Mouse (Mus musculus) testis, adult 2 months (tissue): Measurements from ENCODE around the gene Hoxb7. TPM values are rescaled to one million over a fixed set of nuclear protein-coding genes. Genes with fewer than 3 reads are reported as not detected.

Source experiments
- H3K27ac ChIP-seq: fragments of 200-500 bp; 2 replicates; pipeline ENCODE4 v1.5.1; 2012; ENCODE audit warnings: low read depth, low read length; ENCODE audit not compliant: control insufficient read depth, insufficient read depth
- H3K27me3 ChIP-seq: fragments of 200-500 bp; 2 replicates; pipeline ENCODE4 v1.6.1; 2012; ENCODE audit warnings: mild to moderate bottlenecking, low read length, moderate library complexity; ENCODE audit not compliant: control insufficient read depth, insufficient read depth
- H3K36me3 ChIP-seq: fragments of 200-500 bp; 2 replicates; pipeline ENCODE4 v1.6.1; 2012; ENCODE audit warnings: mild to moderate bottlenecking, low read length; ENCODE audit not compliant: control insufficient read depth, insufficient read depth
- H3K4me1 ChIP-seq: fragments of 200-500 bp; 2 replicates; pipeline ENCODE4 v1.6.1; 2012; ENCODE audit warnings: low read length; ENCODE audit not compliant: control insufficient read depth, insufficient read depth
- H3K4me3 ChIP-seq: fragments of 200-500 bp; 2 replicates; pipeline ENCODE4 v1.5.1; 2012; ENCODE audit warnings: low read depth, mild to moderate bottlenecking, low read length, moderate library complexity, mixed read lengths; ENCODE audit not compliant: control insufficient read depth
- CTCF ChIP-seq: fragments of 200-500 bp; IDR thresholded peaks from 2 replicates; pipeline ENCODE4 v1.5.1; 2012; ENCODE audit warnings: low read depth, mild to moderate bottlenecking, inconsistent platforms, low read length, moderate library complexity; ENCODE audit not compliant: control insufficient read depth, insufficient read depth, insufficient replicate concordance
- POLR2A ChIP-seq: fragments of 200-500 bp; IDR thresholded peaks from 2 replicates; pipeline ENCODE4 v1.6.1; 2012; ENCODE audit warnings: low read depth, mild to moderate bottlenecking, inconsistent platforms, low read length, moderate library complexity; ENCODE audit not compliant: control insufficient read depth
- polyA plus RNA-seq: library from polyadenylated mRNA; depleted of rRNA; stranded (reverse); fragments of >200 nt; gene quantifications from 2 replicates; pipeline ENCODE4 v1.2.3, GENCODE M21; 2012

Gene Hoxb7
- polyA plus RNA-seq, 1 experiment: not detected

GRCm38 (mm10) chr11:96295092-96295835 is 8.8 kb downstream of the Hoxb7 start:
- Histone ChIP-seq H3K4me3 (no peak overlapping the region), H3K36me3 (no peaks in the 10 kb centered on the region), H3K4me1 (peaks cover 11% of the 10 kb centered on the region), H3K27me3 (peaks cover 9% of the 10 kb centered on the region), H3K27ac (no peak overlapping the region)
- TF ChIP-seq CTCF: no peak
- TF ChIP-seq POLR2A: no peak

- peaks cover 6% of the 10 kb centered on the region; the same call in 1 of the 2 replicates for H3K27me3 ChIP-seq
- no peak overlapping the region for H3K4me3 ChIP-seq
- H3K27ac ChIP-seq: no peak overlapping the region
- TF ChIP-seq CTCF (no peak), POLR2A (no peak)
- peaks cover 15% of the 10 kb centered on the region for H3K4me1 ChIP-seq
- no peaks in the 10 kb centered on the region for H3K36me3 ChIP-seq
Observed at GRCm38 (mm10) chr11:96296997-96297396, 10.6 kb downstream of the Hoxb7 start.

GRCm38 (mm10) chr11:96297428-96297827 is 11.0 kb downstream of the Hoxb7 start:
- Histone ChIP-seq H3K36me3 (no peaks in the 10 kb centered on the region), H3K4me1 (peaks cover 15% of the 10 kb centered on the region), H3K27ac (no peak overlapping the region), H3K4me3 (no peak overlapping the region), H3K27me3 (peaks cover 8% of the 10 kb centered on the region)
- TF ChIP-seq POLR2A: no peak
- no peak for TF ChIP-seq CTCF

- Histone ChIP-seq H3K4me3 (no peak overlapping the region), H3K36me3 (no peaks in the 10 kb centered on the region), H3K4me1 (peaks cover 15% of the 10 kb centered on the region), H3K27ac (no peak overlapping the region), H3K27me3 (peaks cover 10% of the 10 kb centered on the region)
- TF ChIP-seq CTCF (no peak), POLR2A (no peak)
Observed at GRCm38 (mm10) chr11:96297968-96298635, 11.7 kb downstream of the Hoxb7 start.

- TF ChIP-seq POLR2A: no peak
- H3K36me3 ChIP-seq: no peaks in the 10 kb centered on the region
- no peak overlapping the region for H3K27ac ChIP-seq
- H3K4me1 ChIP-seq: peaks cover 21% of the 10 kb centered on the region
- H3K4me3 ChIP-seq: no peak overlapping the region
- peaks cover 10% of the 10 kb centered on the region for H3K27me3 ChIP-seq
Observed at GRCm38 (mm10) chr11:96298895-96299667, 12.7 kb downstream of the Hoxb7 start.

GRCm38 (mm10) chr11:96299781-96300180 is 13.4 kb downstream of the Hoxb7 start:
- Histone ChIP-seq H3K4me1 (peaks cover 25% of the 10 kb centered on the region), H3K27me3 (peaks cover 15% of the 10 kb centered on the region), H3K4me3 (no peak overlapping the region), H3K27ac (no peak overlapping the region), H3K36me3 (no peaks in the 10 kb centered on the region)
- TF ChIP-seq CTCF (no peak), POLR2A (no peak)

- Histone ChIP-seq H3K27ac (no peak overlapping the region), H3K4me3 (no peak overlapping the region; the same call in 1 of the 2 replicates), H3K27me3 (peaks cover 18% of the 10 kb centered on the region)
Observed at GRCm38 (mm10) chr11:96300354-96301063, 14.1 kb downstream of the Hoxb7 start.

More at GRCm38 (mm10) chr11:96300354-96301063, 14.1 kb downstream of the Hoxb7 start:
- H3K4me1 ChIP-seq: peaks cover 24% of the 10 kb centered on the region
- no peak for TF ChIP-seq POLR2A
- no peak for TF ChIP-seq CTCF
- H3K36me3 ChIP-seq: no peaks in the 10 kb centered on the region
